Mouse (Mus musculus) left cerebral cortex, postnatal 25 days (tissue): Measurements from ENCODE around the gene Fzr1. TPM values are rescaled to one million over a fixed set of nuclear protein-coding genes. Genes with fewer than 3 reads are reported as not detected.
A peak's percentile ranks its signal among the peaks of the same experiment; 100 is the strongest.

Source experiments
- DNase-seq, 2 experiments: peaks; one replicate each; pipeline ENCODE4 v3.0.0; 2022; ENCODE audit warnings: low spot score in 2 of 2, mixed read lengths in 1 of 2
- intact Hi-C: fragments of 180-260 bp; cut with DNase I; formaldehyde crosslinking; loops from one replicate; pipeline ENCODE4 v1.15.1; 2025
- total RNA-seq, 2 experiments: library from RNA; stranded (reverse); gene quantifications; 2 replicates each; pipeline ENCODE4 v1.2.3; 2021

Fzr1 gene
- total RNA-seq, 2 experiments from 2014 or later = 63.5 to 70.2 TPM

DNA sequence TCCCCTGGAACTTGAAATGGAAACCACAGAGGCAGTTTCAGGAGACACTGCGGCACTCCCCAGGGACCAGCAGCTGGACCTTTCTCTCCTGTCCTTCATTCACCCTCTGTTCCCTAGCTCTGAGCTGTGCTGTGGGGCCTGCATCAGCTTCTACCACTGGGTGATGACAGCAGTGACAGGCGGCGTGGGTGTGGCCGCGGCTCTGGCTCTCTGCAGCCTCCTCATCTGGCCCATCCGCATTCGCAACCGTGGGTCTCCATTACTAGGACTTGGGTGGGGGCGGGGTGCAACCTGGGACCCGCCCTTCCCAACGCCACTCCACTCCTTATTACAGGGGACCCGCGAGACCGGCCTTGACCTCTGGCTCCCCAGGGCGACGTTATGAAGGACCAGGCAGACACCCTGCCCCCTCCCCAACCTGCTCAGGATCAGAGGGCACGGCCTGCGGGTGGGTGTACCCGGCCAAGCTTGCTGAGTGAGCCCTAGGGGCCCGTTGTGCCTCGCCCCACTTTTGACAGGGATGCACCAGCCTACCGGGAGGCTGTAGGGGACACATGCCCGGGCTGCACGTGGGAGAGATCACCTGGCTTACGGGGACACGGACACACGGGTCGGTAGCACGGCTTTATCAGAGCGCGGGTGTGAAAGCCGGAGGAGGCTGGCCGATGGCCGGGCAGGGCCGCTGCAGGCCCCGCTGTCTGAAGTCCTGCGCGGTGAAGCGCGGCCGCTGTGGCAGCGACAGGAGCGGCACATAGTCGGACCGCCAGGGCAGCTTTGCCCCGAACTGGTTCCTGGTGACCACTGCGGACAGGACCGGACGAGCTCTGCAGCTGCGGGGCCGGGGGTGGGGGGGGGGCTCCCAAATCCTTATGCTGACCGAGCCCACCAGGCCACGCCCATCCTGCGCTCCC, 14.6 kb downstream of the Fzr1 start:
- DNase-seq = no peak
- intact Hi-C loops = no loop called here

DNA sequence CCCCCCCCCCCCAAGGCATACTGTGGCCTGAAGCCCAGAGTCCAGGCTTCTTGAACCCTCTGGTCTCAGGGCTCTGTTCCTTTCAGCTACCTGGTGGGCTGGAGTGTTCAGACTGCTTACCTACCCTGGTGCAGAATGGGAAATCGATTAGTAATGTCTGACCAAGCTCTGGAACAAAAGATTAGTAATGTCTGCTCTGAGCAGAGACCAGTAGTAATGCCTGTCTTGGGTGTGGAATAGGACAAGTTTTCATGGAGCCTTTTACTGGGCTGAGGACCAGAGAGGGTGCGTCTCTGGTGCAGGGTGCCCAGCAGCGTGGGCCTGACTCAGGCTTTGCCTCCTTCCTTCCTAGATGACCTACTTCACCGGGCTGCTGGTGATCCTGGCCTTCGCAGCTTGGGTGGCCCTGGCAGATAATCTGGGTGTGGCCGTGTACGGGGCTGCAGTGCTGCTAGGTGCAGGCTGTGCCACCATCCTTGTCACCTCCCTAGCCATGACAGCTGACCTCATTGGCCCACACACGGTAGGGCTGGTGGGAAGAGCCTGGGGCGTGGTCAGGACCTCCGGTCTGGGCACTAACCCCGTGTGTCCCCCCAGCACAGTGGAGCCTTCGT, 15.9 kb downstream of the Fzr1 start:
- no peak for DNase-seq
- intact Hi-C loops = no loop called here

DNA sequence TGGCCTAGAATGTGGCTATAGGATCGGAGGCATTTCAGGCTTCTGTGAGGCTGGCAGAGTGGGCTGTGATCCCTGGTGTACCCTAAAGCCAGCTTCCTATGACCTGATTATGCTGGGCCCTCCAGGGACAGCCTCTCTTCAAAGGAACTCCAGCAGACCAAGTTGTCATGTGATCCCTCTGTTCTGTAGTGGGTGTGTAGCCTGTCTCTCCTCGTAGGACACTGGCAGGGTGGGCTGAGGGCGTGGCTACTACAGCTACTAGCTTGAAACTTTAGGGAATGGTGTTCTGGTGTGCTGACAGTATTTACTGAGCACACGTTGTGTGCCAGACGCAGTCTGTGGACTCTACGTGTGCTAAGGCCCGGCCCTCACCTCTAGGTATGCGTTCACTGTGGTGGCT, 17.6 kb downstream of the Fzr1 start:
- no peak for DNase-seq
- intact Hi-C loops = no loop called here

DNA sequence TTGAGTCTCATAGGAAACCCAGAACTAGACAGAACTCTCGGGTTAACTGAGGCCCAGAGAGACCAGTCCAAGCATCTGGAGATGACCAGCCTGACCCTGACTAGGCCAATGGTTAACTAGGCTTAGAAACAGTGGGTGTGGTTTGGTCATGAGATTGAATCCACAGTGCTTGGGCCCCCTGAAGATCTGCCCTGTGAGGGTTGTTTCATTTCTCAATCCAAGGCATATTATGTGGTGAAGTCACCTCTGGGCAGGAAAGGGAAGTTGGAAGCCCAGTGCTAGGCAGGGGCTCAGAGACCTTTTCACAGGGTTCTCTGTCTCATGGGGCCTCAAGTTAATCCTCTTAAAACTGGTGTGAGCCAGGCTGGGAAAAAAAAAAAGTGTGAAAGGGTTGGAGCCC, 19.5 kb downstream of the Fzr1 start:
- intact Hi-C loops = no loop called here
- DNase-seq = no peak

DNA sequence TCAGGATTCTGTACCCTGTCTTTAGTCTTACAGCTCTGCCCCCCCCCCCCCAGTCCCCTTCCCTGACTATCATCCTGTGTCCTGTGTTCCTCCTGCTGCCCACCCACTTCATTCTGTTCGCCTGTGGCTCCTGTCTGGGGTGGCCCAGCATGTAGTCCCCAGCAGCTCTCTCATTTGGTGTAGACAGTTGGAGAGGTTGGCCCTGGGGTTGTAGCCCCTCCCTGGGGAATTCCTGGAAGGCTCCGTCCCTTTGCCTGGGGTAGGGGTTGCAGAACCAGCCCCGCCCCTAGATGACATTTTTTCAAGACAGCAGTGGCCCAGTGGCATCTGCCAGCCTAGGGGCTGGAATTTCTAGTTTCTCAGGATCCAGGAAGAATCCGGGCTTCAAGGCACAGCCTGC, 20.1 kb downstream of the Fzr1 start:
- DNase-seq = no peak
- intact Hi-C loops = no loop called here

DNA sequence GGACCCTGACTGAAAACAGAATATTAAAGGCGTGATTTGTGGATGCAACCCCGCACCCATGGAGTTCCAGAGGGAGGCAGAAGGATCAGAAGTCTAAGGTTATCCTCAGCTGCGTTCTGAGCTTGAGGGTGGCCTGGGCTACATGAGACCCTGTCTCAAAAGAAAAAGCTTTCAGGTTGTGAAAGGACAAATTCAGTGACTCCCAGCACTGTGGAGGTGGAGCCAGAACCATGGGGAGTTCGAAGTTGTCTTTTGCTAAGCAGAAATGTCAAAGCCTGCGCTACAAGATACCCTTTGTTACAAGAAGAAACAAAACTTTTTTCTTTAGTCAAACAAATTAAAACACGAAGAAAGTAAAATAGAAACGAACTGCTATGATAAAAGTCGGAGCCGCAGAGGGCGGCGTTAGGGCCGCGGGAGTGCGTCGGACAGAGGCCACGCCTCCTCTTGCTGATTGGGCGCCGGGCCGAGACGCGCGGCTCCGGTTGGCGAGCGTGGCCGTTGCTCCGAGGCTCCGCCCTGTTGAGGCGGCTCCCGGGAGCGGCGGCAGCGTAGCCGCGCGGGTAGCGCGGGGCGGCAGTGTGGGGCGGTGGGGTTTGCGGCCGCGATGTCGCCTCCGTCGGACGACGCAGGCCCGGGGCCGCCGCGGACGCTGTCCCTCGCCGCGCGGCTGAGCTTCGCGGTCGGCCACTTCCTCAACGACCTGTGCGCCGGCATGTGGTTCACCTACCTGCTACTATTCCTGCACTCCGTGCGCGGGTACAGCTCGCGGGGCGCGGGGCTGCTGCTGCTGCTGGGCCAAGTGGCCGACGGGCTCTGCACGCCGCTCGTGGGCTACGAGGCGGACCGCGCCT, 21.1 kb downstream of the Fzr1 start, which contains the start of gene Mfsd12:
TSS of gene Mfsd12 (plus strand) at position 501 of the 854 bp plus-strand sequence.
- DNase-seq = peak; percentile 91 to 93
- intact Hi-C loops = no loop called here

DNA sequence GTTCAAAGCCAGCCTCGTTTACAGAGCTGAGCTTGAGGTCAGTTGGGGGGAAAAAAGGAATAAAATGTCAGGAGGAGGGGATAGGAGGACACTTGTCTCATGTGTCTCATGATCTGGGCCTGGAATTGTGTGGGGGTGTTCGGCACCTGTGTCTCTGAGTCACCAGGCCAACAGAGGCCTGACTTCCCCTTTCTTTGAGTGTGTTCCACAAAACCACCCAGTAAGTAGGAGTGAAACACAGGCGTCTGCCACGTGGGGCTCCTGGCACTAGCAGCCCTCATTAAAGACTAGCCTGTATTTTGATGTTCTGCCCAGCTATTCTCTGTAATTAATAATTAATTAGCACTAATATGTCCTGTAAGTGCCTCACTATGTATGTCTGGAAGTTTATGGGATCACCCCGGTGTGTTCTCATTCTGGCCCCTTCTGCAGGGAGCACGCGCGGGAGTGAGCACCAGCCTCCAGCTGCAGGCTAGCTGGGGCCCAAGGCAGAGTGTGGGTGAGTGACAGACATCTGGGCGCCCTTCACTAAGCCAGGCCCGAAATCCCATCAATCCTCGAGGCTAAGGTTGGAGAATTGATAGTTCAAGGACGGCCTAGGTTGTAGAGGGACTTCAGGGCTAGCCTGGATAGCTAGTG, 21.8 kb downstream of the Fzr1 start:
- peak in 1 of 2 experiments; percentile 28 for DNase-seq
- intact Hi-C loops = no loop called here

DNA sequence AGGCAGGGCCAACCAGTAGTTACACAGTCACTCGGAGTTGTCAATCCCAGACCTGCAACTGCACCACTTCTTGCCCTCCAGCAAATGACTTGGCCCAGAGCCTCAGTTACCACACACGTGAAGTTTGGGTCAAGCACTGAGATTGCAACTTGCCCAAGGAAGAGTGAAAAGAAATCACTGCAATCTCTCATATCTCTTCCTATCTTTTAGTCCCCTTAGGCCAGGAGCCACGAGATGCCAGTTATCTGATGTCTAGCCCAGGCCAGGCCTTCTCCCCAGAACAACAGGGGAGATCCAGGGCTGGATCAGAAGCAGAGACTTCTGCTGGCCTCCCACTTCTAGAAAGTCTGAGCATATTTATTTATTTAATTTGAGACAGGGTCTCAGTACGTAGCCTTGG, 22.8 kb downstream of the Fzr1 start:
- intact Hi-C loops = no loop called here
- no peak for DNase-seq

DNA sequence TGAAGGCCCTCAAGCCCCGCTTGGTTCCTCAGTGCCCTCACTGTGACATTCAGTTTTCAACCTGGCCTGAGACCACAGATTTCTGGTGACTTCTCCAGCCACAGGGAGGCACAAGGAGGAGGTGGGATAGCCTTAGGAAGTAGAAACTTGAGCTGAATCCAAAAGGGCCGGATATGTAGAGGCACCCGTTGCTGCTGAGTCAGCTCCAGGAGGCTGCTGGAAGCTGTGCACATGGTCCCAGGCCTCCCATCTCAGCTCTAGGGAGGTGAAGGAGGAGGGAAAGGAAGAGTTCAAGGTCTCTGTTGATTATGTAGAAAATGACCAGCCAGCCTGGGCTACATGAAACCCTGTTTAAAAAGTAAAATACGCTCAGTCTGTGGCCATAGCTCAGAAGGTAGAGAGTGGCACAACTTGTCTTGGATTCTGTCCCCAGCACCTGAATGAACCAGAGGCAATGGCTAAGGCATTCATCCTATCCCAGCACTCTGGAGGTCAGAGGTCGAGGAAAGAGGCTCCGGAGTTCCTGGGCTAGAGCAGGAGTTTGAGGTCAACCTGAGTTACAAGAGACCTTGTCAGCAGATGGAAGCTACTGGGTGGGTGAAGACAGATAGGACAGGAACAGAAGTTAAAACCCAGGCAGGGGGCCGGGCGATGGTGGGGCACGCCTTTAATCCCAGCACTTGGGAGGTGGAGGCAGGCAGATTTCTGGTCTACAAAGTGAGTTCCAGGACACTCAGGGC, 23.4 kb downstream of the Fzr1 start:
- DNase-seq = no peak
- intact Hi-C loops = no loop called here

DNA sequence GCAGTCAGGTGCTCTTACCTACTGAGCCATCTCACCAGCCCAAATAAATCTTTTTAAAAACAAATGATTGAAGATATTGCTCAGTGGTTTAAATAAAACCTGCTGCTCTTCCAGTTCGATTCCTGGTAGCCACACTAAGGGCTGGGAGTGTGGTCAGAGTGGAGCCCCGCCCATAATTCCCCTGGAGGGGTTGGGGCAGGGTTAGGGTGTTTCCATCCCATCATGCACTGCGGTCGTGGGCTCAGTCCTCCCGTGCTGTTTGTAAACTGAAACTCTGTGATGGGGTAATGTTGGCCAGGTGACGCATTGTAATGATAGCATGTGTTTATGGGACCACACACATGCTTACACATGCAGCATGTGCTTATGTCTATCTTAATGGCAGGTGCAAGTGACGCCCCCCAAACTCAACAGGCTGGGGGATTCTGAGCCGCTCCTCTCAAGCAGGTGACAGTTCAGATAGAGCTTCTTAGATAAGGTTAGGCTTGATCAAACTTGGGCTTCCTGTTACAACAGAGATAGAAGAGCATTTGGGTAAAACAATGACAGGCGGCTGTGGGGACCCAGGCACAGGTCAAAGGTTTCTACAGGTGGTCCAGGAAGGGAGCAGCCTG, 26.5 kb downstream of the Fzr1 start:
- intact Hi-C loops = loop anchor here (2.0 kb wide), 1 partner anchor 61 kb away; the partner anchor contains the start of gene Tjp3

DNA sequence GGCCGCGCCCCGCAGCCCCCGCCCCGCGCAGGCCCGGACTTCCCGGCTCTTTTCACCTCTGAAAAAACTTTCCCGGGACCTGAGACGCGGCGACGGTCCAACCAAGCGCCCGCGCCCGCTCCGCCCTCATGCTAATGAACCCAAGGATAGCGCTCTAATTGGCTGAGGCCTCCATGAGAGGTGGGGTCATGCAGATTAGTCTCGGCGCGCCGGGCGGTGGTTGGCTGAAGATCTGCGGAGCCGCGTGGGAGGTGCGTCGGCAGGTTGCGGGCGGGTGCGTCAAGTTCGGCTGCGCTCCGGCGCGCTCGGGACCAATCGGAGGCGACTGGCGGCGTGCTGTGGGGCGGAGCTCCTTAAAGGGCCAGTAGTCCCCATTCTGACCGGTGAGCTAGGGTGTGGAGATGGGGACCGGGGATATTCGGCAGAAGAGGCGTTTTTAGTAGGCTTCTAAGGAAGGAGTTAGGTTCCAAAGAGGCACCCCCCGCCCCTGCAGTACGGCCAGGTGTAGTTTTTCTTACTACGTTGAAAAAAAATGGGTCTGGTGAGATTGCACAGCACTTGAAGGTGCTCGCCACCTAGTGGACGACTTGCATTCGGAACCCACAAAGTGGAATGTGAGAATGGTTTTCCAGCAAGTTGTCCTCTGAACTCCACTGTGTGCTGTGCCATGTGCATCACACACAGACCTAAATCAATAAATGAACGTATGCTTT, 27.8 kb downstream of the Fzr1 start, which contains the start of gene Hmg20b:
TSS of gene Hmg20b (minus strand) at position 130 of the 713 bp plus-strand sequence.
- intact Hi-C loops = loop anchor here (2.0 kb wide), 1 partner anchor 60 kb away; the partner anchor contains the start of gene Tjp3

More for the DNA sequence above, 26.5 kb downstream of the Fzr1 start:
- DNase-seq = no peak

DNA sequence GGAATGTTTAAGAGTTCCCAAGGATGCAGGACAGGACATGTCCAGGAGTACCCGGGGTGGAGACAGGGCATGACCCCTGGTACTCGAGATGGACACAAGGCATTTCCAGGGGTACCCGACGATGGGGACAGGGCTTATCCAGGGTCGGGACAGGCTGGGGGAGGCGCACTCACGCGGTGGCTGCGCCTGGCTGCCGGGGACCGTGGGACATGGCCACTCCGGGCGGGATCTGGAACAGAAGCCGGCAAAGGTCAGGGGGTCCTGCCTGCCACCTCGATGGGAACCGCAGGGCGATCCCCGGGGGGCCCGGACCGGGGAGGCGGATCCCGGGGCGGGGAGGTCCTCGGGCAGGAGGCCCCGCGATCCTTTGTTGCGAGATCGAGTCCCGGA, 28.4 kb downstream of the Fzr1 start:
- intact Hi-C loops = loop anchor here (2.0 to 5.0 kb wide), 2 partner anchors 59 to 153 kb away; partner anchors contain the start of gene Tjp3

More for the DNA sequence above, 27.8 kb downstream of the Fzr1 start, which contains the start of gene Hmg20b:
- DNase-seq = peak; percentile 100

DNA sequence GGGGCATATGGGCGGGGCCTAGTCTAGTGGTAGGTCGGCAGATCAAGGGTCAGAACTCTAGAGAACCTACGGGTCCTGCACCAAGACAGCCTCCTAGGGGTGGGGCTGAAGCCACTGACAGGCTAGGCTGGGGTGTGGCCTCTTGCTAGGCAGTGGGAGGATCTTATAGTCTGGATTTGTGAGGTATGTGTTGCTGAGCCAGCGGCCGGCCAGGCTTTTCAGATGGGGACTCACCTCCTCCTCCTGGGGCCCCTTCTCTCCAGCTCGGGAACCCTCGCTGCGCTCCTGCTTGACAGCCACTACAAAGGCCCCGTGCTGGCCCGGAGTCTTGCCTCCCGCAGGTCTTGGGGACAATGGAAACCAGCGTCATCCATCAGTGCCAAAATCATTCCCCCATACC, 29.2 kb downstream of the Fzr1 start:
- intact Hi-C loops = loop anchor here (5.0 kb wide), 1 partner anchor 152 kb away; no protein-coding TSS in a partner anchor
- DNase-seq = no peak

More for the DNA sequence above, 28.4 kb downstream of the Fzr1 start:
- DNase-seq = no peak

DNA sequence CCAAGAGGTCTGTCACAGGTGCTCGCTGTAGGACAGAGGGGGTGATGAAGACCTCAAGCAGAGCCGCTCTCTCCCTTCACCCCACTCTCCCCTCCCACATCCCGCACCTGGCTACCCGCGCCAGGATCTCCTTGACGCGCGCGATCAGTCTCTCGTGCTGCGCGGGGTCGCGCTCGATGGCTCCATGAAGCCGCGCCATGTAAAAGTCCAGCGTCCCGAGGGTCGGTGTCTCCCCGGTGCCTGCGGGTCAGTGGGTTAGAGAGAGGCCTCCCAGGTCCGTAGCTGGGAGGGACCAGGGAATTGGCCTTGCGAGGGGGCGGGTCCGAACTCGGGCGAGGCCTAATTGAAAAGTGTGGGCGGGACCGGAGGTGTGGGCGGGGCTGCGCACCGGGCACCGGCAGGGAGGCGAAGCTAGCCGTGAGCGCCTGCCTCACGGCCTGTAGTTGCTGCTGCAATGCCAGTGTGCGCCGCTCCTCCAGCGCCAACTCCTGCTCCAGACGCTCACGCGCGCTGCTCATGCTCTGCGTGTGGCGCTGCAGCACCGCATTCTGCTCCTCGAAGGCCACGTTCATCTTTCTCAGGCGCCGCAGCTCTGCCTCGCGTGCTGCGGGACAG, 31.8 kb downstream of the Fzr1 start:
- peak; percentile 59 to 74 for DNase-seq
- intact Hi-C loops = loop anchor here (5.0 kb wide), 1 partner anchor 149 kb away; no protein-coding TSS in a partner anchor

DNA sequence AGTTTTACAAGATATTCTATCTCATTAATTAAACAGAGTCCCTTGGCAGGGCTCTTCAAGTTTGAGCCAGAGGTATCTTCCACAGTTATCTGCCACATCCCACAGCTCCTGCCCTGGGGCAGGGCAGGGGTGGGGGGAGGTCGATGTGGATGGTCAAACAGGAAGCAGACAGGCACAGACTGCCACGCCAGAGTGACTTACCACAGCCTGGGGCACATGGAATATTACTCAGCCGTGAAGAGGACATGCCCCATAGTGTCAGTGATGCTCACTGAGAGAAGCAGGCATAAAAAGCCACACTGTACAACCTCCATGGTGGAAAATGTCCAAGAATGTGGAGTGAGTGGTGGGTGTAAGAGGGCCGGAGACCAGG, 33.2 kb downstream of the Fzr1 start:
- intact Hi-C loops = loop anchor here (5.0 kb wide), 1 partner anchor 148 kb away; no protein-coding TSS in a partner anchor
- no peak for DNase-seq

DNA sequence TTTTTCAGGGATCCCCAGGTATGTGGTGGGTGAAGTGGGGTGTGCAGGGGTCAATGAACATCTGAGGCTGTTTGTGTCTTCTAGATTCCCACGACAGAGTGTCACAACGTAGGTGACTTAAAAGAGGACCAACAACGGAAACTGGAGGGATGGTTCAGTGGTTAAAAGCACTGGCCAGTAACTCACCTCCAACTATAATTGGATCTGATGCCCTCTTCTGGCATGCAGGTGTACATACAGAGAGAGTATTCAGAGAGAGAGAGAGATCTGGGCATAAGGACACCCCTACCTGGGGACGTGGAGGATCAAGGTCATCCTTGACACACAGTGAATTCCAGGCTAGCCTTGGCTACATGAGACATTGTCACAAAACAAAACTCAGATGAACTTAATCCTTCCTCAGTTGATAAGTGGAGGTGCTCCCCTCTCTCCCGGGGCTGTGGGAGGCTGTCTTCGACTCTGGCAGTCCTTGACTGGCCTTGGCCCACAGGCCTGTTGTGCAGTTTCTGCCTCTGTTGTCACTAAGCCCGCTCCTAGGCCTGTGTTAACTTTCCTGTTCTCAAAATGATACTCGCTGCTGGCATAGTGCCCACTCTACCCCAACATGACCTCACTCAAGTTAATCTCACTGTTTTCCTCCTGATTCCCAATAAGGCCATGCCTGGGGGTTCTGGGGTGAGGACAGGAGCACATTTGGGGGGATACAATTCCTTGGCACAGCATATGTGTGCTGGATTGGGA, 33.7 kb downstream of the Fzr1 start:
- intact Hi-C loops = loop anchor here (5.0 kb wide), 2 partner anchors 57 to 147 kb away; no protein-coding TSS in a partner anchor
- no peak for DNase-seq
